Mouse (Mus musculus) hindbrain, embryonic 16.5 days (tissue): ENCODE results near the gene Pgm1. TPM values are rescaled to one million over a fixed set of nuclear protein-coding genes. Genes with fewer than 3 reads are reported as not detected.

Source experiments
- ATAC-seq: fragments of 200-750 bp; cut with Nextera tagmentation; 2 replicates; pipeline ENCODE4 v1.8.0; 2017; ENCODE audit warnings: moderate TSS enrichment, moderate library complexity
- H3K27ac ChIP-seq: fragments of 300-500 bp; sonication (generic); 2 replicates; pipeline ENCODE4 v1.5.1; 2014; ENCODE audit warnings: low read depth, mild to moderate bottlenecking, control low read depth, low read length, moderate library complexity
- H3K27me3 ChIP-seq: fragments of 300-500 bp; sonication (generic); replicated peaks from 2 replicates; pipeline ENCODE4 v1.6.1; 2014; ENCODE audit warnings: low read length; ENCODE audit not compliant: control insufficient read depth, insufficient read depth
- H3K36me3 ChIP-seq: fragments of 300-500 bp; sonication (generic); 2 replicates; pipeline ENCODE4 v1.6.1; 2014; ENCODE audit warnings: mild to moderate bottlenecking, low read length, moderate library complexity, mixed read lengths; ENCODE audit not compliant: control insufficient read depth, insufficient read depth
- H3K4me1 ChIP-seq: fragments of 300-500 bp; sonication (generic); 2 replicates; pipeline ENCODE4 v1.6.1; 2014; ENCODE audit warnings: low read depth, low read length; ENCODE audit not compliant: control insufficient read depth, insufficient read depth
- H3K4me2 ChIP-seq: fragments of 300-500 bp; sonication (generic); 2 replicates; pipeline ENCODE4 v1.6.1; 2014; ENCODE audit warnings: mild to moderate bottlenecking, low read length, control low read depth, moderate library complexity
- H3K4me3 ChIP-seq: fragments of 300-500 bp; sonication (generic); 2 replicates; pipeline ENCODE4 v1.5.1; 2014; ENCODE audit warnings: mild to moderate bottlenecking, low read length, control low read depth, moderate library complexity
- H3K9ac ChIP-seq: fragments of 300-500 bp; sonication (generic); 2 replicates; pipeline ENCODE4 v1.6.1; 2014; ENCODE audit warnings: low read depth, mild to moderate bottlenecking, control low read depth, low read length, moderate library complexity
- H3K9me3 ChIP-seq: fragments of 300-500 bp; sonication (generic); 2 replicates; pipeline ENCODE4 v1.6.1; 2014; ENCODE audit warnings: mild to moderate bottlenecking, low read length, moderate library complexity; ENCODE audit not compliant: control insufficient read depth
- WGBS: fragments of 180-500 bp; shearing (Covaris S2); extraction: QIAGEN DNeasy Blood & Tissue Kit; methylation state at CpG from one replicate; pipeline ENCODE4 v1.1.7; 2014; 5-methylcytosine and 5-hydroxymethylcytosine counted together
- polyA plus RNA-seq: library from polyadenylated mRNA; unstranded; fragments of >200 nt; fragmentation: Nextera tagmentation; extraction: Ambion mirVana; gene quantifications from 2 replicates; pipeline ENCODE4 v1.2.1, GENCODE M21; 2015

Gene Pgm1
- polyA plus RNA-seq, 1 experiment from 2014 or later: 119 TPM

- Histone ChIP-seq H3K9ac (no peak overlapping the region), H3K4me2 (no peak overlapping the region), H3K36me3 (no peaks in the 10 kb centered on the region), H3K27me3 (no peaks in the 10 kb centered on the region), H3K27ac (no peak overlapping the region), H3K9me3 (no peaks in the 10 kb centered on the region), H3K4me3 (no peak overlapping the region), H3K4me1 (peaks cover 16% of the 10 kb centered on the region)
- ATAC-seq: no peak
- 88% methylated on average over 4 of the region's 4 CpGs for WGBS
These were observed 2.6 kb downstream of the Pgm1 start for GRCm38 (mm10) chr4:99931807-99932206.

GRCm38 (mm10) chr4:99934859-99935258, 5.6 kb downstream of the Pgm1 start:
- no peak overlapping the region for H3K4me3 ChIP-seq
- no peaks in the 10 kb centered on the region for H3K9me3 ChIP-seq
- H3K4me2 ChIP-seq: no peak overlapping the region
- no peaks in the 10 kb centered on the region for H3K27me3 ChIP-seq
- WGBS: 95% methylated on average over 7 of the region's 7 CpGs
- no peaks in the 10 kb centered on the region for H3K36me3 ChIP-seq
- no peak for ATAC-seq
- H3K4me1 ChIP-seq: peaks cover 21% of the 10 kb centered on the region
- H3K9ac ChIP-seq: no peak overlapping the region
- no peak overlapping the region for H3K27ac ChIP-seq

- no peak overlapping the region for H3K4me2 ChIP-seq
These were observed 7.1 kb downstream of the Pgm1 start for GRCm38 (mm10) chr4:99936278-99936677.

GRCm38 (mm10) chr4:99939711-99940505, 10.7 kb downstream of the Pgm1 start:
- no peaks in the 10 kb centered on the region for H3K9me3 ChIP-seq
- no peak overlapping the region for H3K9ac ChIP-seq
- H3K4me1 ChIP-seq: peaks cover 4% of the 10 kb centered on the region; the same call in 1 of the 2 replicates
- no peak overlapping the region for H3K27ac ChIP-seq
- 53% methylated on average over 16 of the region's 16 CpGs for WGBS
- H3K4me3 ChIP-seq: no peak overlapping the region
- H3K36me3 ChIP-seq: no peaks in the 10 kb centered on the region
- H3K27me3 ChIP-seq: no peaks in the 10 kb centered on the region
- ATAC-seq: peak; percentile 55; the same call in 1 of the 2 replicates
- H3K4me2 ChIP-seq: no peak overlapping the region

More at GRCm38 (mm10) chr4:99936278-99936677, 7.1 kb downstream of the Pgm1 start:
- no peaks in the 10 kb centered on the region for H3K27me3 ChIP-seq
- H3K4me3 ChIP-seq: no peak overlapping the region
- 90% methylated on average over 5 of the region's 5 CpGs for WGBS
- no peaks in the 10 kb centered on the region for H3K9me3 ChIP-seq
- no peak overlapping the region for H3K27ac ChIP-seq
- no peak overlapping the region for H3K9ac ChIP-seq
- no peak for ATAC-seq
- H3K4me1 ChIP-seq: peaks cover 12% of the 10 kb centered on the region
- no peaks in the 10 kb centered on the region for H3K36me3 ChIP-seq

GRCm38 (mm10) chr4:99941655-99942414, 12.6 kb downstream of the Pgm1 start:
- Histone ChIP-seq H3K4me3 (no peak overlapping the region), H3K4me2 (no peak overlapping the region), H3K9me3 (no peaks in the 10 kb centered on the region), H3K9ac (no peak overlapping the region), H3K27me3 (no peaks in the 10 kb centered on the region), H3K36me3 (no peaks in the 10 kb centered on the region), H3K4me1 (peaks cover 4% of the 10 kb centered on the region; the same call in 1 of the 2 replicates), H3K27ac (no peak overlapping the region)
- WGBS: 77% methylated on average over 10 of the region's 10 CpGs
- ATAC-seq: no peak

GRCm38 (mm10) chr4:99944606-99945005, 15.4 kb downstream of the Pgm1 start:
- WGBS: 85% methylated on average over 2 of the region's 2 CpGs
- Histone ChIP-seq H3K4me1 (peaks cover 2% of the 10 kb centered on the region; the same call in 1 of the 2 replicates), H3K4me3 (no peak overlapping the region), H3K9me3 (no peaks in the 10 kb centered on the region), H3K27me3 (no peaks in the 10 kb centered on the region), H3K27ac (no peak overlapping the region), H3K4me2 (no peak overlapping the region), H3K9ac (no peak overlapping the region), H3K36me3 (no peaks in the 10 kb centered on the region)
- ATAC-seq: no peak

- Histone ChIP-seq H3K27ac (no peak overlapping the region), H3K4me3 (no peak overlapping the region), H3K36me3 (no peaks in the 10 kb centered on the region), H3K27me3 (no peaks in the 10 kb centered on the region), H3K9me3 (no peaks in the 10 kb centered on the region), H3K4me2 (no peak overlapping the region), H3K9ac (no peak overlapping the region), H3K4me1 (no peaks in the 10 kb centered on the region)
- 88% methylated on average over 7 of the region's 7 CpGs for WGBS
- ATAC-seq: no peak
These were observed 15.8 kb downstream of the Pgm1 start for GRCm38 (mm10) chr4:99945011-99945410.

GRCm38 (mm10) chr4:99946516-99946915, 17.3 kb downstream of the Pgm1 start:
- Histone ChIP-seq H3K9ac (no peak overlapping the region), H3K27ac (no peak overlapping the region), H3K36me3 (no peaks in the 10 kb centered on the region), H3K27me3 (no peaks in the 10 kb centered on the region), H3K4me1 (no peaks in the 10 kb centered on the region), H3K4me3 (no peak overlapping the region), H3K4me2 (no peak overlapping the region), H3K9me3 (no peaks in the 10 kb centered on the region)
- WGBS: 89% methylated on average over 2 of the region's 2 CpGs
- ATAC-seq: no peak

- ATAC-seq: peak; percentile 67
- 79% methylated on average over 1 of the region's 1 CpGs for WGBS
These were observed 18.0 kb downstream of the Pgm1 start for GRCm38 (mm10) chr4:99947192-99947591.

More at GRCm38 (mm10) chr4:99947192-99947591, 18.0 kb downstream of the Pgm1 start:
- Histone ChIP-seq H3K4me1 (no peaks in the 10 kb centered on the region), H3K27me3 (no peaks in the 10 kb centered on the region), H3K9me3 (no peaks in the 10 kb centered on the region), H3K4me2 (no peak overlapping the region), H3K4me3 (no peak overlapping the region), H3K36me3 (no peaks in the 10 kb centered on the region), H3K27ac (no peak overlapping the region), H3K9ac (no peak overlapping the region)
